Mouse (Mus musculus) T-helper 2 cell (primary cell): ENCODE data around the gene Fam151b.

Source experiments
- in situ Hi-C: fragments of 300-600 bp; cut with MboI, MseI; formaldehyde crosslinking; loops from one replicate; pipeline ENCODE4 v1.15.1; 2025; ENCODE audit warnings: high pct_unique_total_duplicates

Gene Fam151b

GRCm38 (mm10) chr13:92483852-92484463 lies at the start of gene Fam151b:
Fam151b (minus strand) TSS chr13:92484015.
- in situ Hi-C loops: no loop called here

- in situ Hi-C loops: no loop called here
Measured at GRCm38 (mm10) chr13:92532216-92532615, 48.4 kb upstream of the Fam151b start.

- in situ Hi-C loops: no loop called here
Measured at GRCm38 (mm10) chr13:92531237-92531636, 47.4 kb upstream of the Fam151b start.

- in situ Hi-C loops: no loop called here
Measured at GRCm38 (mm10) chr13:92530721-92531211, 47.0 kb upstream of the Fam151b start, which contains the start of gene Zfyve16. Zfyve16 (minus strand) TSS chr13:92530868.

- in situ Hi-C loops: no loop called here
Measured at GRCm38 (mm10) chr13:92529828-92530720, 46.3 kb upstream of the Fam151b start.

GRCm38 (mm10) chr13:92523178-92523813 lies 39.5 kb upstream of the Fam151b start:
- in situ Hi-C loops: no loop called here

- in situ Hi-C loops: no loop called here
Measured at GRCm38 (mm10) chr13:92504871-92505270, 21.1 kb upstream of the Fam151b start.

- in situ Hi-C loops: no loop called here
Measured at GRCm38 (mm10) chr13:92491923-92492322, 8.1 kb upstream of the Fam151b start.

- in situ Hi-C loops: no loop called here
Measured at GRCm38 (mm10) chr13:92490817-92491216, 7.0 kb upstream of the Fam151b start.

- in situ Hi-C loops: no loop called here
Measured at GRCm38 (mm10) chr13:92483348-92483747, 467 bp downstream of the Fam151b start.

GRCm38 (mm10) chr13:92470151-92470550 lies 13.7 kb downstream of the Fam151b start:
- in situ Hi-C loops: no loop called here

- in situ Hi-C loops: no loop called here
Measured at GRCm38 (mm10) chr13:92469381-92469780, 14.4 kb downstream of the Fam151b start.

- in situ Hi-C loops: no loop called here
Measured at GRCm38 (mm10) chr13:92467891-92468290, 15.9 kb downstream of the Fam151b start.

- in situ Hi-C loops: no loop called here
Measured at GRCm38 (mm10) chr13:92464698-92465097, 19.1 kb downstream of the Fam151b start.

GRCm38 (mm10) chr13:92446872-92447271 lies 36.9 kb downstream of the Fam151b start:
- in situ Hi-C loops: no loop called here

GRCm38 (mm10) chr13:92440286-92440685 lies 43.5 kb downstream of the Fam151b start:
- in situ Hi-C loops: no loop called here

- in situ Hi-C loops: no loop called here
Measured at GRCm38 (mm10) chr13:92438656-92439055, 45.2 kb downstream of the Fam151b start.

- in situ Hi-C loops: no loop called here
Measured at GRCm38 (mm10) chr13:92427351-92427855, 56.4 kb downstream of the Fam151b start.

- in situ Hi-C loops: no loop called here
Measured at GRCm38 (mm10) chr13:92426294-92427051, 57.3 kb downstream of the Fam151b start.

- in situ Hi-C loops: no loop called here
Measured at GRCm38 (mm10) chr13:92425758-92426264, 58.0 kb downstream of the Fam151b start, which contains the start of gene Ankrd34b. Ankrd34b (plus strand) TSS chr13:92425896.

GRCm38 (mm10) chr13:92423711-92424110 lies 60.1 kb downstream of the Fam151b start:
- in situ Hi-C loops: loop anchor here (25.0 kb wide), 1 partner anchor 1764 kb away; no protein-coding TSS in a partner anchor
